Mouse (Mus musculus) lung, embryonic 15.5 days (tissue): ENCODE measurements at regions not wholly inside any gene's neighbourhood (a gene's known extent, or its start where the extent isn't known, plus 50 kb on each side); places are given as distances from the start of the nearest gene placed in this dataset.
A peak's percentile ranks its signal among the peaks of the same experiment; 100 is the strongest.
"Not testable (repeated sequence)": the region's sequence is repeated elsewhere in the genome, so short reads cannot be mapped to it uniquely, and the experiment has no call there.

Experiments
- ATAC-seq: fragments of 200-750 bp; cut with Nextera tagmentation; 2 replicates; pipeline ENCODE4 v1.8.0; 2017; ENCODE audit warnings: moderate number of reproducible peaks, borderline replicate concordance; ENCODE audit not compliant: low FRiP score, low TSS enrichment; ENCODE audit errors: extremely low read depth
- H3K27ac ChIP-seq: fragments of 300-500 bp; sonication (generic); 2 replicates; pipeline ENCODE4 v1.5.1; 2015; ENCODE audit warnings: moderate library complexity, mild to moderate bottlenecking, inconsistent platforms
- H3K27me3 ChIP-seq: fragments of 300-500 bp; sonication (generic); 2 replicates; pipeline ENCODE4 v1.6.1; 2015; ENCODE audit warnings: inconsistent platforms
- H3K36me3 ChIP-seq: fragments of 300-500 bp; sonication (generic); 2 replicates; pipeline ENCODE4 v1.6.1; 2015; ENCODE audit warnings: inconsistent platforms
- H3K4me1 ChIP-seq: fragments of 300-500 bp; sonication (generic); 2 replicates; pipeline ENCODE4 v1.6.1; 2015; ENCODE audit warnings: inconsistent platforms
- H3K4me2 ChIP-seq: fragments of 300-500 bp; sonication (generic); 2 replicates; pipeline ENCODE4 v1.6.1; 2015; ENCODE audit warnings: inconsistent platforms, mild to moderate bottlenecking, moderate library complexity
- H3K4me3 ChIP-seq: fragments of 300-500 bp; sonication (generic); 2 replicates; pipeline ENCODE4 v1.5.1; 2015; ENCODE audit warnings: mild to moderate bottlenecking, inconsistent platforms
- H3K9ac ChIP-seq: fragments of 300-500 bp; sonication (generic); 2 replicates; pipeline ENCODE4 v1.6.1; 2015; ENCODE audit warnings: inconsistent platforms
- H3K9me3 ChIP-seq: fragments of 300-500 bp; sonication (generic); 2 replicates; pipeline ENCODE4 v1.6.1; 2016; ENCODE audit warnings: inconsistent platforms
- WGBS: fragments of 180-500 bp; shearing (Covaris S2); methylation state at CpG from one replicate; pipeline ENCODE4 v1.1.7; 2015; 5-methylcytosine and 5-hydroxymethylcytosine counted together

DNA sequence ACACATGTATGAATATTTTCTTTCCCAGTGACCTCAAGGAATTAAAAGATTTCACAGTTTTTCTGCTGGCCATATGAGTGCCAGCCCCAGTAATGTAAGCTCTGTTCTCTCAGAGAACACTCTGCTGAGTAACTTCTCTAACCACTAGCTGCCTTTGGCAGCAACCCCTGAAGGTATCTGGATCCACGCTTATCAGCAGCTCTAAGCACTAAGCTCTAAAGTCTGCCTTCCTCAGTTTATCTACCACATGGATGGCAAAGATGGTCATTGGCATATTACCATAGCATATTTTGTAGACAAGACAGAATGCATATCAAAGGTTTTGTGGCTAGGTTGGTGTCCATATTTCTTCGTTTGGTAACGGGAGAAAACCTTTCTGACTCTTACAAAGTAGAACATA lies 592.3 kb upstream of the Chrm3 start:
- Histone ChIP-seq H3K36me3 (no peaks in the 10 kb centered on the region), H3K4me3 (no peak overlapping the region), H3K27me3 (no peaks in the 10 kb centered on the region), H3K9ac (no peak overlapping the region), H3K4me2 (no peak overlapping the region), H3K4me1 (no peaks in the 10 kb centered on the region), H3K9me3 (no peaks in the 10 kb centered on the region), H3K27ac (no peak overlapping the region)
- 90% methylated on average over 3 of the region's 3 CpGs for WGBS
- no peak for ATAC-seq

DNA sequence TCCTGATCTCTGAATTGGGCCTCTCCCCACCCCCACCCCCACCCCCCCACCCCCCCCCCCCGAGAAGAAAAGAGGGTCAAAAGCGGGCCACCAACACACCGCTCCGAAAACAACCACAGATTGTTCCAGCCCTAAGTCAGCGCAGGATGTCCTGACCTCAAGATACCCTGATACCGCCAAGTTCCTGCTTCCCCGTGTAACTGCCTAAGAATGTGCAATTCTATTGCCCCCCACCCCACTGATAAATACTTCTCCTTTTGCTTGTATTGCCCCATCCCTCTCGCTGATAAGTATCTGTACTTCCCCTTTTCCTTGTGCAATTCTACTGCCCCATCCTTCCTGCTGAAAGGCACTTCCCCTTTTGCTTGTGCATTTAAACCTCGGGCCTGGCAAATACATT lies 590.0 kb upstream of the Chrm3 start:
- H3K4me2 ChIP-seq, H3K36me3 ChIP-seq, H3K27me3 ChIP-seq, ATAC-seq, H3K4me1 ChIP-seq, H3K9ac ChIP-seq, H3K9me3 ChIP-seq, H3K27ac ChIP-seq, H3K4me3 ChIP-seq: not testable (repeated sequence)
- WGBS, result 80% methylated on average over 8 of the region's 9 CpGs

DNA sequence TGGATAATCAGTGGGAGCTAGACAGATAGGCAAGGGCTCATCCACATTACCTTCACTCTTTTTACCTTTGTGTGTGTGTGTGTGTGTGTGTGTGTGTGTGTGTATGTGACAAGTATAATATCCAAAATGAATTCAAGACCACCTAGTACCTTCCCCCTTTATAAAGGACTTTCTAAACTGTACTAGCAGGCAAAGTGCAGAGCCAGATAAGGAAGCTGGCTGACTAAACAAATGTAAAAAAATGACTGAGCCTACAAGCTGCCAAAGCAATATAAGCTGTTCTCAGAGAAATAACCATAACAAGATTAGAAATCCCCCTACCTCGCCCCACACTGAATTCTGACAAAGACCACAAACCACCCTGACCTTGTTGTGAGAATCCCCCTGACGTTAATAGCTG lies 586.8 kb upstream of the Chrm3 start:
- 24% methylated on average over 2 of the region's 2 CpGs for WGBS
- Histone ChIP-seq H3K4me3 (no peak overlapping the region), H3K27me3 (no peaks in the 10 kb centered on the region), H3K9me3 (no peaks in the 10 kb centered on the region), H3K4me1 (no peaks in the 10 kb centered on the region), H3K36me3 (no peaks in the 10 kb centered on the region), H3K27ac (no peak overlapping the region), H3K9ac (no peak overlapping the region), H3K4me2 (no peak overlapping the region)
- no peak for ATAC-seq

DNA sequence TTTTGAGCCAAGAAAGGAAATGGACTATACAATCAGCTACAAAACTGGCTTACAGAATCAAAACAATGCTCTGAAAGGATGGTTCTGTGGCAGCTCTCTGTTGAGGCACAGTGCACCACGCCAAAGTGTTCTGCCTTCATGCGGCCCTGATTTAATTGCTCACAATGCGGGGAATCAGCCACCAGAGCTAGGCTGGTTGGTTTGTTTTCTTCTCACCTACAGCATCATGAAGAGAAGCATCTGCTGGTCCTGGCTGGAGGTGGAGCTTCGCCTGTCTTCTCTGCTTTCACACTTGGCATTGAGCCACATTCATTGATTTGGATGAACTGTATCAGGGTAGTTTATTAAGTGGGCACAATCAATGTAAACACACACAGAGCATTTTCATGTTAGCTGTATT lies 583.2 kb upstream of the Chrm3 start:
- Histone ChIP-seq H3K9me3 (no peaks in the 10 kb centered on the region), H3K36me3 (no peaks in the 10 kb centered on the region), H3K27ac (no peak overlapping the region), H3K9ac (no peak overlapping the region), H3K27me3 (no peaks in the 10 kb centered on the region), H3K4me1 (no peaks in the 10 kb centered on the region), H3K4me3 (no peak overlapping the region), H3K4me2 (no peak overlapping the region)
- 56% methylated on average over 4 of the region's 4 CpGs for WGBS
- no peak for ATAC-seq

DNA sequence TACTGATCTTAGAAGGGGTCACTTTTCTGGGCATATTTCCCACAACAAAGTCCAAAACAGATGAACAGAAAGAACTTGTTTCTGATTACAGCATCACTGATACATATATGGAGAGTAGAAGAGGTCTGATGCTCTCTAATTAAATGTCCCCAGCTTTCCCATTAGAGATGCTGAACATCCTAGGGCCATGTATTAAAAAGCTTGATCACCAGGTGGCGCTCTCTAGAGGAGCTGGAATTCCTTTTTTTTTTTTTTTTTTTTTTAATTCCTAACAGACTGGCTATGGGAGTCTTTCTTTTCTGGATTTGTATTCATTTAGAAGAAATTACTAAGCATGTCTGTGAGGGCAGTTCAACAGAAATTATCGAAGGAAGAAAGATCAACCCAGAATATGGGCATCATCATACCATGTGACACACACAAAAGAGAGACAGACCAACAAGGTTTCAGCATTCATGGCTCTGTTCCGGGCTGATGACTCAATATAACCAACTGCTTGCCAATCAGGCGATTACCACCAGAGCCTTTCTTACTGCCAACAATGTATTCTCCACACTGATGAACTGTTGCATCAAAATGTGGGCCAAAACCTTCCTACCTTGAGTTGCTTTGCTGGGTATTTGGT lies 581.5 kb upstream of the Chrm3 start:
- no peak overlapping the region for H3K27ac ChIP-seq
- 59% methylated on average over 4 of the region's 4 CpGs for WGBS

DNA sequence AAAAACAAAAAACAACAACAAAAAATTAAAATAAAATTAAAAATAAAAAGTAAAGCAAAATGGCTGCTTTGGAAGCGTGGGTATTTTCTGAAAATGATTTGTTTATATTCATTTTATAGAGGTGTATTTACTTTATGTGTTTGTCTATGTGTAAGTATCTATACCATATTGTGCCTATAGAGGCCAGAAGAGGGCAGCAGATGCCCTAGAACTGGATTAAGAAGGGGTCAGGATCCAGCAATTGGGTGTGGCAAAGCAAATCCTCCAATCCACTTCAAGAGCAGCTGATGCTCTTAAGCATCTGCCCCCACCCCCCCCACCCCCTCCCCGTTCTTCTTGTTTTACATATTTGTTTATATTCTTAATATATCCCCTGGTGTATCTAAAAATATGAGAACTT lies 577.6 kb upstream of the Chrm3 start:
- H3K4me3 ChIP-seq, result no peak overlapping the region
- no peaks in the 10 kb centered on the region for H3K36me3 ChIP-seq
- H3K9ac ChIP-seq, result no peak overlapping the region
- no peaks in the 10 kb centered on the region for H3K27me3 ChIP-seq
- H3K27ac ChIP-seq, result no peak overlapping the region
- 91% methylated on average over 2 of the region's 2 CpGs for WGBS
- no peak for ATAC-seq
- no peaks in the 10 kb centered on the region for H3K9me3 ChIP-seq
- H3K4me2 ChIP-seq, result no peak overlapping the region
- H3K4me1 ChIP-seq, result no peaks in the 10 kb centered on the region

More for the DNA sequence above, 581.5 kb upstream of the Chrm3 start:
- Histone ChIP-seq H3K4me1 (no peaks in the 10 kb centered on the region), H3K36me3 (no peaks in the 10 kb centered on the region), H3K9ac (no peak overlapping the region), H3K4me3 (no peak overlapping the region), H3K27me3 (no peaks in the 10 kb centered on the region), H3K9me3 (no peaks in the 10 kb centered on the region), H3K4me2 (no peak overlapping the region)
- no peak for ATAC-seq

DNA sequence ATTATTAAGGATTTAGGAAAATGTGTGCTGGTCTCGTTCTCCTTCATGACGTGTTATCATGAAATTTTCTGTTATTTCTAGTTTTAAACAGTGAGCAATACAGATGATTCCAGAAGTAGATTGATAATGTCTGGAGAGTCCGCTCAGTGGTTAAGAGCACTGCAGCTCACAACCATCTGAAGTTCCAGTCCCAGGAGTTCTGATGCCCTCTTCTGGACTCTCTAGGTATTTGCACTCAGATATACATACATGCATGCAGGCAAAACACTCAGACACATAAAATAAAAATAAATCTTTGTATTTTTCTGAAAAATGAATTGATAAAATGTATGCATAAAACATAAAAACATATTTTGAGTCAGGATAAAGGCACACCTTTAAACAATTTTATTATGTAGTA lies 570.1 kb upstream of the Chrm3 start:
- Histone ChIP-seq H3K4me3 (no peak overlapping the region), H3K27me3 (no peaks in the 10 kb centered on the region), H3K4me1 (no peaks in the 10 kb centered on the region), H3K27ac (no peak overlapping the region), H3K4me2 (no peak overlapping the region), H3K36me3 (no peaks in the 10 kb centered on the region), H3K9ac (no peak overlapping the region), H3K9me3 (no peaks in the 10 kb centered on the region)
- ATAC-seq, result no peak
- WGBS, result 86% methylated on average over 3 of the region's 3 CpGs

DNA sequence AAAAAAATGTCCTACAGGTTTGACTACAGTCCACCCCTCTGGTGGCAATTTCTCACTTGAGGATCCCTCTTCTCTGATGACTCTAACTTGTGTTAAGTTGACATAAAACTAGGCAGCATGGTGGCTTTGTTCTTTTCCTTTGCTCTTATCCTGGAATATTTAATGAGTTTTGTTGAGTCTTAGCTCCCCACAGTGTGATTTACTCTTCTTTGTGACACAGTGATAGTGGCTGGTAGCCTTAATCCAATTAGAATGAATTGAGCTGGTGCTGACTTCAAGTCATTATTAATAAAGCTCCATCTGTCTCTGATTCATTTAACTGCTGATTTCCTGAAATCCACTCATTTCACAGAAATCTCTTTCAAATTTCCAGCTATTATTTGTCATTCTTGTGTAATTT lies 553.7 kb upstream of the Chrm3 start:
- Histone ChIP-seq H3K9me3 (no peaks in the 10 kb centered on the region), H3K4me1 (0 out of 2 replicates have a peak, but pooled peaks cover under 1% of the 10 kb centered on the region), H3K4me3 (no peak overlapping the region), H3K9ac (no peak overlapping the region), H3K27me3 (no peaks in the 10 kb centered on the region), H3K36me3 (no peaks in the 10 kb centered on the region), H3K27ac (no peak overlapping the region), H3K4me2 (no peak overlapping the region)
- ATAC-seq, result no peak

DNA sequence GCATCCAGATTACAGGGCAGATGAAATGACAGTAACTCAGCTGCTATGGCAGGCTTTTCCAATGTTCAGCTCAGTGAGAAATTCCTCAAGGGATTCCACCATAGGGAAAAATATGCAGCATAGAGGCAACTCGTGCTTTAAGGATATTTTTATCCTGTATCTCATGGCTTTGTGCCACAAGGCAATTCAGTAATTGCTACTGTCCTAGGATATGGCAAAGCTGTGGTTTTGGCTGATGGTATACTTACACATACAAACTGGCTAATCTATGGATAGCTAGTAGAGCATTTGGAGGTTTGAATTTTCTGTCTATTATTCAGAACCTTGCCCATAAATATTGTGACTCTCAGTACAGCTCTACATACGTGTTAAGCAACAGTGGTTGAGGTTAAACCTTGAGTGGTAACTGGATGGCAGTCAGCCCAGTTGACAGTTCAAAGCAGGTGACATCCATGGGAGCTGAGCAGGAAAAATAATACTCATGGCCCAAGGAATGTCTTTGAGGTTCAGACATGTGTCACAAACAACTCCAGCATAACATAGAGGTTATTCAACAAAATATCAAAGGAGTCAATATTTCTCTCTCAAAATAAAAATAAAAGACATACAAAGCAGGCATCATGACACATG lies 548.6 kb upstream of the Chrm3 start:
- H3K9ac ChIP-seq, result no peak overlapping the region
- 24% methylated on average over 2 of the region's 2 CpGs for WGBS
- no peak overlapping the region for H3K27ac ChIP-seq
- no peak overlapping the region for H3K4me3 ChIP-seq
- H3K4me2 ChIP-seq, result no peak overlapping the region
- 0 out of 2 replicates have a peak, but pooled peaks cover 6% of the 10 kb centered on the region for H3K4me1 ChIP-seq
- H3K27me3 ChIP-seq, result no peaks in the 10 kb centered on the region
- peak; percentile 55; the same call in 1 of the 2 replicates for ATAC-seq
- H3K9me3 ChIP-seq, result no peaks in the 10 kb centered on the region
- H3K36me3 ChIP-seq, result no peaks in the 10 kb centered on the region

DNA sequence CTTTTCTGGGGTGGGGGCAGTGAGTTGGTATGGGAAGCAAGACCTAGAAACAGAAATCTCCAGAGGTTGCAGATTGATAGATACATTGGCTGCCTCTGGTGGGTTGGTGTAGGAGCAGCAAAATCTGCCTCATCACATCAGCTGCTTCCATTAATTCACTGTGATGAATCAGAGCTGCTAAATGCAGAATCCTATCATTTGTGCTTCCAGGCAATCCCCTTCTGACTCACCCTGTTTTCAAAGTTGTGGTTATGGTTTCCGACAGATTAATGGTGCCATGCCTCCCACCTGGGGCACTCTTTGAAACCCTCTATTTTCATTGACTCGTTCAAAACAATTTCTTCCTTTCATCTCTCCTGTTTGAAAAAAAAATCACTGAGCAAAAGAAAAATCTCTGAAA lies 507.2 kb upstream of the Chrm3 start:
- no peak for ATAC-seq
- H3K4me2 ChIP-seq, result no peak overlapping the region
- no peak overlapping the region for H3K9ac ChIP-seq
- no peak overlapping the region for H3K4me3 ChIP-seq
- H3K9me3 ChIP-seq, result no peaks in the 10 kb centered on the region
- H3K36me3 ChIP-seq, result no peaks in the 10 kb centered on the region
- no peaks in the 10 kb centered on the region for H3K4me1 ChIP-seq
- H3K27me3 ChIP-seq, result no peaks in the 10 kb centered on the region
- 74% methylated on average over 2 of the region's 2 CpGs for WGBS
- no peak overlapping the region for H3K27ac ChIP-seq

DNA sequence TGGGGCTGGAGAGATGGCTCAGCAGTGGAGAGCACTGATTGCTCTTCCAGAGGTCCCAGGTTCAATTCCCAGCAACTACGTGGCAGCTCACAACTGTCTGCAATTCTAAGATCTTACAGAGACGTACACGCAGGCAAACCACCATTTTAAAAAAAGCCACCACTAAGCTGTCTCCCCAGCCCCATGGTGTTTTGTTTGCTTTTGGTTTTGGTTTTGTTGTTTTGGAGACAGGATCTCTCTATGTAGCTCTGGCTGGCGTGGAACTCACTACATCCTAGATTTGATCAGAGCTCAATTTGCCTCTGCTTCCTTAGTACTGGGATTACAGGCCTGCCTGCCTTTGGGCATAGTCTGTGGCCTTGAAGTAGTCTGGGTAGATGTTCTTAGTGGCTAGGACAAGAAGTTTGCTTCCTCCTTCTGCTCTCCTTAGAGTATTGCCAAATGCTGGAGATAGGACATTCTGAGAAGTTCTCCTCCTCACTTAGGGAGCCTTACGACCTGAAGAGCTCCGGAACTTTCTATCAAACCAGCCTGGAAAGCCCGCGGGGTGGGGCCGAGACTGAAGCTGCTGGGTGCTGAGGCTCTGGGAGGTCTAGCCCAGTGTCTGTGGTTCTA lies 495.4 kb upstream of the Chrm3 start:
- H3K4me2 ChIP-seq, H3K9ac ChIP-seq, H3K9me3 ChIP-seq, H3K4me1 ChIP-seq, H3K4me3 ChIP-seq, H3K27ac ChIP-seq, H3K27me3 ChIP-seq, ATAC-seq, H3K36me3 ChIP-seq: not testable (repeated sequence)
- WGBS, result 88% methylated on average over 9 of the region's 9 CpGs

DNA sequence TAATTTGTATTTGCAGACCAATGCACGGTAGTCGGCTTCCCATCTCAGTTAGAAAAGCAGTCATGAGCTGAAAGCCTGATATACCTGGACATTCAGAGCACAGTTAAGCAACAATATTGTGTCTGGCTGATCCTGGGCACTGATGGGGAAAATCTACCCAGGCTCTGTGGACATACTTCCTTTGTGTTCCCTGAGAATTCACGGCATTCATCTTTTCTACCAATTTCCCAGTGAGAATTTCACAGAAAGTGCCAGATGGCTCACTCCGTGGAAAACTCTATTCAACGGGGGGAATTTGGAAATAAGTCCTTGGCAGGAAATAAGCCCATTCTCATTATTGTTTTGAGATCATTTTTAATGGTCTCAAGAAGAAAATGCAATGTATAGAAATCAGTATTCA lies 484.6 kb upstream of the Chrm3 start:
- no peaks in the 10 kb centered on the region for H3K36me3 ChIP-seq
- H3K27ac ChIP-seq, result no peak overlapping the region
- no peak for ATAC-seq
- no peak overlapping the region for H3K9ac ChIP-seq
- H3K4me1 ChIP-seq, result no peaks in the 10 kb centered on the region
- H3K9me3 ChIP-seq, result no peaks in the 10 kb centered on the region
- H3K27me3 ChIP-seq, result no peaks in the 10 kb centered on the region
- WGBS, result 81% methylated on average over 5 of the region's 5 CpGs
- H3K4me2 ChIP-seq, result no peak overlapping the region
- no peak overlapping the region for H3K4me3 ChIP-seq
